Mouse (Mus musculus): Measurements from ENCODE around the gene Cabp1.

Gene Cabp1

GRCm38 (mm10) chr5:115193669-115194625 lies at the start of gene Cabp1:
Gene Cabp1 (minus strand): TSS chr5:115194381.
- DNase-seq (ENCODE audit: low read depth, low spot score) = no peak

GRCm38 (mm10) chr5:115240191-115240590 lies 46.0 kb upstream of the Cabp1 start:
- no peak for DNase-seq (ENCODE audit: low read depth, low spot score)

DNA sequence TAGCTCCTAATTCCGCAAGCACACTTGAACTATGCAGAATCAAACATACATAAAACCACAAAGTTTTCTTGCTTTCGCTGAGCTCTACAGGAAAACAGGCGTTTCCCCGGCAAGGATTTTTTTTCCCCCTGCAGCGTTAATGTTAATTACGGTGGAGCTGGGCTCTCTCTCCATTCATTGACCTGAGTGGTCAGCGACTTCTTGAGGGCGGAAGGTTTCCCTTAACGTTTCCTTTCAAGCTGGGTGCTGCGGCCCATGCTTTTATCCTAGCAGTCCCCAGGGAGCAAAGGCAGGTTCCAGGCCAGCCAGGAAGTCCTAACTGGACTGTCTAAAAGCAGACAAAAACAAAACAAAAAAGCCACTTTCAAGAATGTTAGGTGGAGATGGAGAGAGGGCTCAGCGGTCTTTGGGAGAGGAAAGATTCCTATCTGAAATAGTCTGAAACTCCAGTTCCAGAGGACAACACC lies 44.6 kb upstream of the Cabp1 start:
- no peak for DNase-seq (ENCODE audit: low read depth, low spot score)

GRCm38 (mm10) chr5:115237803-115238728 lies 43.9 kb upstream of the Cabp1 start:
- DNase-seq (ENCODE audit: low read depth, low spot score) = peak; percentile 74

DNA sequence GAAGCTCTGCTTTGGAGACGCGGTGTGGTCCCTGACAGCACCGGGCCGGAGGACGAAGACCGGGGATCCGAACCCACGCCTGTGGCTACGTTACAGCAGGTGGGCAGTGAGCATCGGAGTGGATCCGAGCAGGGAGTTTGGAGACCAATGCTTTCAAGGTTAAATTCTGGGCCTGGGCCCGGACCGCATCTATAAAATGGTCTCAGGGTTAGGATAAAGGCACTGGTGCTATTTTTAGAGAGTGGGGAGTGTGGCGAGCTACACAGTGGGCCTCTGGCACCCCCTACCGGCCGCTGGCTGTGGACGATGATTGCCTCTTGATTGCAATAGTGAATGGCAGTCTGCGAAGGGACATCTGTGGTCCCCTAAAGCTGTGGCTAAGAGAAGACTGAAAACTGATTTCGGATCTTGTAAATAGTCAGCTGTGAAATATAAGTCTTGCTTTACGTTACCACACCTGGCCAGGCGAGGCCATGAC lies 41.6 kb upstream of the Cabp1 start, which contains the start of gene Pop5:
Gene Pop5, plus strand, starts transcription at position 51 of the 478 bp plus-strand sequence.
- DNase-seq (ENCODE audit: low read depth, low spot score) = peak; percentile 74

DNA sequence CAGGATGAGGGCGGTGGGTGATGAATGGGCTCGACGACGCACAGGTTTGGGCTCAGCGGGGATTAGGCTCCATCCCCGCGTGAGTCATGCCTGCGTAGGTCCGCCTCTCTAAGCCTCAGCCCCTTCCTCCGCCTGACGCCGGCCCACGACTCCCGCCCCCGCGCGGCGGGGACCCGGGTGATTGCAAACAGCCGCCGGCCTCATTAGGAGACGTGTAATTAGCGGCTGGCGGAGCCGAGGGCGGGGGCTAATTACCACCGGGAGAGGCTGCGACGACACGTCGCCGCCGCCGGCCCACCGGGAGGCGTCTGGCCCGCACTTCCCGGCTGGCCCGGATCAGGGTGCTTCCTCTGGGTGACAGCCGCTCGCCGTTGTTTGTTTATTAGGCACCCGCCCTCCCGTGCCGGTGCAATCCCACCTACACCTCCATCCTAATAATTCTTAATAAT lies 41.2 kb upstream of the Cabp1 start:
- no peak for DNase-seq (ENCODE audit: low read depth, low spot score)

DNA sequence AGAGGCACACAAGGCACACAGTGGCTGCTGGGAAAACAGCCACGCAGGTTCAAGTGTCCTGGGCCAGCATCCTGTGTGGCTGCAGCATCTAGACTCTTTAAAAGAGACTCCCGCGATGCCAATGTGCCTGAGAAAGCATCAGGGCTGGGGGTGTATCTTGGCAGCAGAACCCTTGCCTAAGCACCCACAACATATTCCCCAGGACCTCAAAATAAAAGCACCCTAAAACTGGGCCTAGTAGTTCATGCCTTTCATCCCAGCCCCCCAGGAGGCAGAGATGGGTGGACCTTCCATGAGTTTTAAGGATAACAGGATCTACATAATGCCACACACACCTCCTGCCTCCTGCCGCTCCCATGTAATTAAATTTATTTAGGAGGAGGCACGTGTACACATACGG lies 40.3 kb upstream of the Cabp1 start:
- no peak for DNase-seq (ENCODE audit: low read depth, low spot score)

GRCm38 (mm10) chr5:115233031-115233780 lies 39.0 kb upstream of the Cabp1 start:
- DNase-seq (ENCODE audit: low read depth, low spot score) = no peak

- no peak for DNase-seq (ENCODE audit: low read depth, low spot score)
Observed at GRCm38 (mm10) chr5:115232516-115232915, 38.3 kb upstream of the Cabp1 start.

- no peak for DNase-seq (ENCODE audit: low read depth, low spot score)
Observed at GRCm38 (mm10) chr5:115231552-115232120, 37.5 kb upstream of the Cabp1 start.

DNA sequence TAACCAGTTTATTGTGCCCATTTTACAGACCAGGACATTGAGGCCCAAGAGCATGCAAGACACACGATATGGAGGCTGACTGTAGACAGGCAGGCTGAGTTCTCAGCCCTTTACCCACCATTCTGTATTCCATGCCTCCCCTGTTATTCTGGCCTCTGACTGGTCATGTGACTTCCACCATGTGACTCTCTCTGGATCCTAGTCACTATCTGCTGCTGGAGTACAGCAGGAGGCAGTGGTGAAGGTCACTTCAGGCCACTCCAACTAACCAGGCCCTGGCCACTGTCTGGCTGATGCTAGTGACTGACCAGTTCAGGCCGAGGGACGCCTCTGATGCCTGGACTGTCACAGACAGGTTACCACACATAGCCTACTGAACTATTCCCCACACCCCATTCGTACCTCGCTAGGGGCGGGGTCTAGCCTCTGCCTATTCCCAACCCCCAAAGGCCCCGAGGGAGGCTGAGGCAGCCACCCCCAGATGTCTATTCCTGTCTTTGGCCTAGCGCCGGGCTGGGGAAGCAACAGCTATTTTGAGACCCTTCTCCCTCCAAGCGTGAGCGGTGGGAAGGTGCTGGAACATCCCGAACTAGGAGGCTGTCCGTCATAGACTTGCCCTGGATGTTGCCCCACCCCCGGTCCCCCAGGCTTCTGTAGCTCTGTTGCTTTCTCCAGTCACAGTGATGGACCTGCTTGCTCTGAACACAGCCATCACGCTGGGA lies 36.8 kb upstream of the Cabp1 start:
- DNase-seq (ENCODE audit: low read depth, low spot score) = no peak

DNA sequence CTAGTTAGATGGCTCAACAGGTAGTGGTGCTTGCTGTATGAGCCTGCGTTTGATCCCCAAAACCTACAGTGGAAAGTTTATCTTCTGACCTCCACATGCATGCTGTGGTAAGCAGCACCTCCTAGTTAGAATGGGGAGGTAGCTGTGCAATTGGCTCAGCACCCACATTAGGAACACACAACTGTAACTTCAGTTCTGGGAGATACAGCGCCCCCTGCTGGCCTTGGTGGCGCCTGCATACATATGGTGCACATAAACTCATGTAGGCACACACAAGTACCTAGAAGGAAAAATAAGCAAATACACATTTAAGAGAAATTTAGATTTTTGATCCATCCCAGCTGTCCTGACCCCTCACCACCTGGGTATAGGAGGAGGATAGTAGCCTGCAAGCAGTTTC lies 28.3 kb upstream of the Cabp1 start:
- DNase-seq (ENCODE audit: low read depth, low spot score) = no peak

DNA sequence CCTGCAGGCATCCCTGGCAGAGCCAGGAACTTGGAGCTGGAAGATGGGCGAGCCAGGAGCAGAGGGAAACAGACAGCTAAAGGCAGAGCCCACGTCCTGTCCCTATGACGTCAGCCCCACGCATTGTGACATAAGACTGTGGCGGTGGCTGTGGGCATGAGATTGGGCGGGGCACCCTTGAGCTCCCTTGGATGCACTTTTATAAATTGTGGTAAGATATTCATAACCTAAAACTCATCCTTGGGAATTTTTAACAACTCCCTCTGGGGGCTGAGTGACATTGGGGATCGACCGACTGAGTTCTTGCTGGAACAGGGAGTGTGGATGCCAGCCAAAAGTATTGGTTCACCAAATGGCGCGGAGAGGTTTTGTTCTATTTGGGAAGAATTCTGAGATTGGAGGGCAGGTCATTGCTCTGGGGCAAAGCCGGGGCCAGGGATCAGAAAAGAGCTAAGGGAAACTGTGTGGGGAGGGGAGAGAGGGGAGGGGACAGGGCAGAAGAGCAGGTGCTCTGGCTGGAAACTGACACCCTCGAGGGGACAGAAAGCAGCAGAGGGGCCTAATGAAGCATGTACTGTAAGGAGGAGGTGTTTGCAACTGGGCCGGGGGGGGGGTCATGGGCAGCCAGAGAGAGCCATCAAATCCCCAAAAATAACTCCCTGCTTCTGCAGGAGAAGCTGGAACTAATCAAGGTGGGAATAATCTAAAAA lies 26.9 kb upstream of the Cabp1 start:
- DNase-seq (ENCODE audit: low read depth, low spot score) = no peak

- DNase-seq (ENCODE audit: low read depth, low spot score) = no peak
Observed at GRCm38 (mm10) chr5:115217998-115218397, 23.8 kb upstream of the Cabp1 start.

DNA sequence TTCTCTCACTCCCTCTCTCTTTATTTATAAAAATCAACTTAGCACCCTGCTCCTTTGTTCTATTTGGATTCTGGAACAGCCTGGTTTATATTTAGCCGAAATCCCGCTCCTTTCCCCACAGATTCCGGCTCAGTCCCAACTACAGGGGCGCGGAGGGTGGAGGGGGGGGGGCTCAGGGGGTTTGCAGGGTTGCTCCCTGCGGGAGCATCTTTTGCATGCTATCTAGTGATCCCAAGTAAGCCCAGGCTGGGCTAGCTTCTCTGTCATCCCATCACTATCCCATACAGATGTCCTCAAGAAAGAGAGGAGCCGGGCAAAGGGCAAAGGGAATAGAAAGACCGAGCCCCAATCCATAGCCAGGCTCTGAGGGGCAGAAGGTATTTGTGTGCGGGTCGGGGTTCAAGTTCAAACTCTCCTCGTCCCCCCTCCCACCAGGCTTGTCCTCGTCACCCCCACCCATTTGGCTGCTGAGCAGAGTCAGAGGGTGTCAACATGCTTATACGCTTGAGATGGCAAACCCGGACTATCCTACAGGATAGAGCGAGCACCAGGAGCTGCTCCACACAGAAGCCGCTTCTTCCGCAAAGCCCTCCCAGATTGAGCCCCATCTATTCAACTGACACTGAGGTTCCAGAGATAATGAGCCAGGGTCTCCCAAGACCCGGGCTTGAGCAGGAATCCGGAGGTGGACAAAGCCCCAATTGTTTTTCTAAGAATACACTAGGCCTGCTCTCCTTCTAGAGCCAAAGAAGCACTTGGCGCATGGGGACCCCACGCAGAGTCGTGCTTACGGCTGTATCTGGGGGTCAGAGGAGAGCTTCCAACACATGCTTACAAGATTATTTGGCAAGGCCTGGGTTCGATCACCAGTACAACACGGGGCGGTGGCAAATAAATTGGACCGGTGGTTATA lies 21.3 kb upstream of the Cabp1 start:
- DNase-seq (ENCODE audit: low read depth, low spot score) = no peak

GRCm38 (mm10) chr5:115214864-115215263 lies 20.7 kb upstream of the Cabp1 start:
- DNase-seq (ENCODE audit: low read depth, low spot score) = no peak

GRCm38 (mm10) chr5:115212861-115213260 lies 18.7 kb upstream of the Cabp1 start:
- DNase-seq (ENCODE audit: low read depth, low spot score) = no peak

DNA sequence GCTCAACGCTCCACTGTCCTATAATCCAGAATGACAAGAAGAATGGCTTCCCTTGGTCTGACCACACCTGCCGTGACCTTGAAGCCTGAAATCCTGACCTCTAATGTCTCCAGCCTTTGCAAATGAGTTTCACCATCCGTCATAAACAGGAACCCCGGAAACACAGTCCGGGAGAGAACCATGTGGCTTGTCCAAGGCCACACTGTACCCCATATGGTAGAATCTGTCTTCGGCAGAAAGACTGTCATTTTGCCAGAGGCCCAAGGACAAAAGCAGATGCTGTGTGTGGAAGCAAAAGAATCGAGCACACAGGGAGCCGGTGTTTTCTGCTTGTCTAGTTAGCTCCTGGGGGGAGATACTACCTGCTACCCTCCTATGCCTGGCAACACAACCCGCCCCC lies 18.3 kb upstream of the Cabp1 start:
- no peak for DNase-seq (ENCODE audit: low read depth, low spot score)

All from retina, adult 2 months (tissue).